Mouse (Mus musculus) lung, postnatal 4 days (tissue): ENCODE results near the gene Pgpep1l.

Experiments
- DNase-seq, 2 experiments: peaks; one replicate each; pipeline ENCODE4 v3.0.0; 2021

Gene Pgpep1l

GRCm38 (mm10) chr7:68210417-68210816, 53.6 kb downstream of the Pgpep1l start:
- DNase-seq, result peak; percentile 23 to 36

GRCm38 (mm10) chr7:68209039-68209438, 55.0 kb downstream of the Pgpep1l start:
- DNase-seq, result no peak

- DNase-seq, result no peak
These were observed 58.1 kb downstream of the Pgpep1l start for GRCm38 (mm10) chr7:68205776-68206427.

GRCm38 (mm10) chr7:68199609-68200008, 64.4 kb downstream of the Pgpep1l start:
- DNase-seq, result no peak

- peak in 1 of 2 experiments; percentile 35 for DNase-seq
These were observed 69.9 kb downstream of the Pgpep1l start for GRCm38 (mm10) chr7:68193958-68194695.

- DNase-seq, result no peak
These were observed 74.2 kb downstream of the Pgpep1l start for GRCm38 (mm10) chr7:68189691-68190456.

- no peak for DNase-seq
These were observed 74.8 kb downstream of the Pgpep1l start for GRCm38 (mm10) chr7:68189211-68189610.
